Mouse (Mus musculus) cortical plate, adult 2 months (tissue): ENCODE results near the gene Hes1.
A peak's percentile ranks its signal among the peaks of the same experiment; 100 is the strongest.

Source experiments
- CTCF ChIP-seq: fragments of 200-500 bp; IDR thresholded peaks from 2 replicates; pipeline ENCODE4 v1.5.1; 2011; ENCODE audit warnings: mild to moderate bottlenecking, control low read depth, low read length; ENCODE audit not compliant: insufficient read depth; ENCODE audit errors: extremely low read depth
- POLR2A ChIP-seq: fragments of 200-500 bp; IDR thresholded peaks from 2 replicates; pipeline ENCODE4 v1.6.1; 2011; ENCODE audit warnings: mild to moderate bottlenecking, low read length, control low read depth; ENCODE audit not compliant: insufficient read depth; ENCODE audit errors: extremely low read depth

- TF ChIP-seq POLR2A, result peak; percentile 96
- TF ChIP-seq CTCF, result no peak
These were observed 893 bp downstream of the Hes1 start for GRCm38 (mm10) chr16:30065077-30065476.
